Mouse (Mus musculus): ENCODE results near the gene Ext2. TPM values are rescaled to one million over a fixed set of nuclear protein-coding genes. Genes with fewer than 3 reads are reported as not detected.

Gene Ext2
- polyA plus RNA-seq, 1 experiment from 2014 or later, result 114 TPM

GRCm38 (mm10) chr2:93774946-93775345 is 47.4 kb downstream of the Ext2 start:
- Histone ChIP-seq H3K4me1 (peaks cover 67% of the 10 kb centered on the region), H3K36me3 (no peaks in the 10 kb centered on the region), H3K27ac (no peak overlapping the region), H3K27me3 (0 out of 2 replicates have a peak, but pooled peaks cover 5% of the 10 kb centered on the region), H3K4me2 (no peak overlapping the region), H3K4me3 (no peak overlapping the region), H3K9me3 (no peaks in the 10 kb centered on the region), H3K9ac (no peak overlapping the region)
- 50% methylated on average over 5 of the region's 5 CpGs for WGBS
- ATAC-seq (ENCODE audit: insufficient number of reproducible peaks, low FRiP score, low TSS enrichment, low read depth), result no peak

DNA sequence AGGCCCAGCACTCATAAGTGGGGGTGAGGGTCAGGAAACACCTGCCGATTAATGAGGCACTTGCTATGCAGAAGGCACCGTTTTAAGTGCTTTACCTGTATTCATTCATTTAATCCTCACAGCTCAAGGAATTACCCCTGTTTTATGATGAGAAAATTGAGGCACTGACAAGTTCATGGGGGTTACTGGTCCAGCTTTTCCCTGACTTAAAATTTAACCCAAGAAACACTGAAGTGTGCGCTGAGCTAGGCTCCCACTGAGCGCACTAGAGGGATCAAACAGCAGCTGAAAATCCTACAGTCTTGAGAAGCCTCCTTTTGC is 49.6 kb downstream of the Ext2 start:
- no peak overlapping the region for H3K9ac ChIP-seq
- H3K4me3 ChIP-seq, result no peak overlapping the region
- peaks cover 55% of the 10 kb centered on the region for H3K4me1 ChIP-seq
- 32% methylated on average over 4 of the region's 4 CpGs for WGBS
- peaks cover 8% of the 10 kb centered on the region; the same call in 1 of the 2 replicates for H3K36me3 ChIP-seq
- H3K4me2 ChIP-seq, result no peak overlapping the region
- no peak overlapping the region for H3K27ac ChIP-seq
- ATAC-seq (ENCODE audit: insufficient number of reproducible peaks, low FRiP score, low TSS enrichment, low read depth), result peak; percentile 11; the same call in 1 of the 2 replicates
- H3K27me3 ChIP-seq, result 0 out of 2 replicates have a peak, but pooled peaks cover 5% of the 10 kb centered on the region
- H3K9me3 ChIP-seq, result no peaks in the 10 kb centered on the region

DNA sequence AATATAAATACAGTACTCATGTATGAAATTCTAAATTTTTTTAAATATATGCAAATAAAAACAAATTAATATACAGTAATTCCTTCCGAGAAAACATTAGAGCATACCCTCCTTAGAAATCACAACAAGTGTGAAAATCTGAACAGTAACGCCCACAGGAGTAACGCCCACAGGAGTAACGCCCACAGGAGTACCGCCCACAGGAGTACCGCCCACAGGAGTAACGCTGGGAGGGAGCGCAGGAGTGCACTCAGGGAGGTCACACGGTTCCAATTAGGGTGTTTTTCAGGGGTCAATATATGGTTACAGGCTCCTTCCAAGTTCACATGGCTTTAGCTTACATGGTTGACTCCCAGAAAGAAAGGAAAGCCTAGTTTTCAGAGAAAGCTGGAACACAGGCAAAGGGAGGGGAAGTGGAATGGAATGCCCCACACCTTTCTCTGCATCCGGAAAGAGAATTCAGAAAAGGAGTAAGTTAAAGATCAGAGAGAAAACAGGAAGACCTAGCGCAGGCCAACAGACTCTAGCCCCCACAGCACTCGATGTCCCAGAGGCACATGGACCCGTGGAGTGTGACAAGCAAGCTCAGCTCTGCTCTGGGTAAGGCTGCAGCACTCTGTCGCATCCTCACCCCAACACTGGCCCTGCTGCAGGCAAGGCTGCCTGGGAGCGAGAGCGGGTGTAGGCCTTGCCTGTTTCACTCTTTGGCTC is 50.2 kb downstream of the Ext2 start:
- no peak overlapping the region for H3K9ac ChIP-seq
- peaks cover 54% of the 10 kb centered on the region for H3K4me1 ChIP-seq
- no peak for ATAC-seq (ENCODE audit: insufficient number of reproducible peaks, low FRiP score, low TSS enrichment, low read depth)
- H3K4me3 ChIP-seq, result no peak overlapping the region
- 20% methylated on average over 16 of the region's 16 CpGs for WGBS
- H3K27me3 ChIP-seq, result 0 out of 2 replicates have a peak, but pooled peaks cover 5% of the 10 kb centered on the region
- H3K9me3 ChIP-seq, result no peaks in the 10 kb centered on the region
- no peak overlapping the region for H3K27ac ChIP-seq
- H3K36me3 ChIP-seq, result peaks cover 8% of the 10 kb centered on the region; the same call in 1 of the 2 replicates
- H3K4me2 ChIP-seq, result 0 out of 2 replicates have a peak overlapping the region, but pooled peaks have one; percentile 10

- Histone ChIP-seq H3K4me3 (no peak overlapping the region), H3K27me3 (0 out of 2 replicates have a peak, but pooled peaks cover 5% of the 10 kb centered on the region), H3K9ac (no peak overlapping the region), H3K27ac (peak overlapping the region; percentile 34; the same call in 1 of the 2 replicates), H3K4me1 (peaks cover 45% of the 10 kb centered on the region), H3K36me3 (peaks cover 8% of the 10 kb centered on the region; the same call in 1 of the 2 replicates), H3K9me3 (no peaks in the 10 kb centered on the region), H3K4me2 (no peak overlapping the region)
- no peak for ATAC-seq (ENCODE audit: insufficient number of reproducible peaks, low FRiP score, low TSS enrichment, low read depth)
- WGBS, result 57% methylated on average over 4 of the region's 4 CpGs
Observed at GRCm38 (mm10) chr2:93770895-93771294, 51.5 kb downstream of the Ext2 start.

DNA sequence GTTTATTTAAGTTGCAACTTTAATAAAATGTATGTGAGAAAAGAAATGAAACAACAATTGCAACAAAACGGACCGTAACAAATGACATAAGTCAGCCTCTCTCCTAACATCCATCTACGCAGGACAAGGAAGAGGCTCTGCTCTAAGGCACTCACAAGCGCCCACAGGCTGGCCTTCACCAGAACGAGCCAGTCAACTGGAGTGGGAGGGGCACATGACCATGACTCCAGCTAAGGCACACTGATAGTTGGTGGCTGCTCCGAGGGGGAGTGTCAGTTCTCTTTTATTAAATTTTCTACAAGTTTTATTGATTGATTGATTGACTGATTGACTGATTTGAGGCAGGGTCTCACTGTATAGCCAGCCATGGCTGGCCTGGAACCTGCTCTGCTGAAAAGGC is 52.5 kb downstream of the Ext2 start:
- WGBS, result 80% methylated on average over 6 of the region's 6 CpGs

GRCm38 (mm10) chr2:93765721-93766120 is 56.6 kb downstream of the Ext2 start:
- H3K9me3 ChIP-seq, result no peaks in the 10 kb centered on the region
- peaks cover 26% of the 10 kb centered on the region for H3K36me3 ChIP-seq
- H3K4me2 ChIP-seq, result no peak overlapping the region
- no peak for ATAC-seq (ENCODE audit: insufficient number of reproducible peaks, low FRiP score, low TSS enrichment, low read depth)
- H3K9ac ChIP-seq, result no peak overlapping the region
- no peaks in the 10 kb centered on the region for H3K27me3 ChIP-seq
- 87% methylated on average over 5 of the region's 5 CpGs for WGBS
- H3K27ac ChIP-seq, result no peak overlapping the region
- no peak overlapping the region for H3K4me3 ChIP-seq
- H3K4me1 ChIP-seq, result peaks cover 3% of the 10 kb centered on the region; the same call in 1 of the 2 replicates

More for the DNA sequence above, 52.5 kb downstream of the Ext2 start:
- Histone ChIP-seq H3K9me3 (no peaks in the 10 kb centered on the region), H3K4me2 (no peak overlapping the region), H3K27me3 (0 out of 2 replicates have a peak, but pooled peaks cover 5% of the 10 kb centered on the region), H3K4me3 (no peak overlapping the region), H3K9ac (no peak overlapping the region), H3K27ac (no peak overlapping the region), H3K4me1 (peaks cover 36% of the 10 kb centered on the region), H3K36me3 (peaks cover 8% of the 10 kb centered on the region; the same call in 1 of the 2 replicates)
- no peak for ATAC-seq (ENCODE audit: insufficient number of reproducible peaks, low FRiP score, low TSS enrichment, low read depth)

GRCm38 (mm10) chr2:93764211-93764610 is 58.2 kb downstream of the Ext2 start:
- Histone ChIP-seq H3K4me1 (peaks cover 2% of the 10 kb centered on the region; the same call in 1 of the 2 replicates), H3K4me2 (no peak overlapping the region), H3K27me3 (no peaks in the 10 kb centered on the region), H3K9me3 (no peaks in the 10 kb centered on the region), H3K27ac (no peak overlapping the region), H3K9ac (no peak overlapping the region), H3K4me3 (no peak overlapping the region), H3K36me3 (peaks cover 30% of the 10 kb centered on the region)
- 78% methylated on average over 3 of the region's 3 CpGs for whole genome bisulfite sequencing
- no peak for ATAC-seq (ENCODE audit: insufficient number of reproducible peaks, low FRiP score, low TSS enrichment, low read depth)

- ATAC-seq (ENCODE audit: insufficient number of reproducible peaks, low FRiP score, low TSS enrichment, low read depth), result no peak
- H3K4me2 ChIP-seq, result no peak overlapping the region
- WGBS, result 93% methylated on average over 3 of the region's 3 CpGs
Observed at GRCm38 (mm10) chr2:93760389-93760788, 62.0 kb downstream of the Ext2 start.

GRCm38 (mm10) chr2:93759173-93759572 is 63.2 kb downstream of the Ext2 start:
- H3K36me3 ChIP-seq, result peaks cover 25% of the 10 kb centered on the region
- no peak for ATAC-seq (ENCODE audit: insufficient number of reproducible peaks, low FRiP score, low TSS enrichment, low read depth)
- H3K27ac ChIP-seq, result no peak overlapping the region
- no peaks in the 10 kb centered on the region for H3K9me3 ChIP-seq
- H3K4me2 ChIP-seq, result no peak overlapping the region
- 56% methylated on average over 7 of the region's 7 CpGs for WGBS
- H3K4me1 ChIP-seq, result 0 out of 2 replicates have a peak, but pooled peaks cover 4% of the 10 kb centered on the region
- no peak overlapping the region for H3K9ac ChIP-seq
- H3K4me3 ChIP-seq, result no peak overlapping the region
- H3K27me3 ChIP-seq, result no peaks in the 10 kb centered on the region

More at GRCm38 (mm10) chr2:93760389-93760788, 62.0 kb downstream of the Ext2 start:
- Histone ChIP-seq H3K4me1 (peaks cover 3% of the 10 kb centered on the region; the same call in 1 of the 2 replicates), H3K27me3 (no peaks in the 10 kb centered on the region), H3K9ac (no peak overlapping the region), H3K4me3 (no peak overlapping the region), H3K27ac (no peak overlapping the region), H3K36me3 (peaks cover 25% of the 10 kb centered on the region), H3K9me3 (no peaks in the 10 kb centered on the region)

- H3K36me3 ChIP-seq, result peaks cover 25% of the 10 kb centered on the region
- no peak overlapping the region for H3K4me3 ChIP-seq
- WGBS, result 67% methylated on average over 6 of the region's 6 CpGs
- no peak for ATAC-seq (ENCODE audit: insufficient number of reproducible peaks, low FRiP score, low TSS enrichment, low read depth)
- no peaks in the 10 kb centered on the region for H3K27me3 ChIP-seq
- no peak overlapping the region for H3K9ac ChIP-seq
- no peaks in the 10 kb centered on the region for H3K9me3 ChIP-seq
- H3K4me2 ChIP-seq, result no peak overlapping the region
- H3K4me1 ChIP-seq, result 0 out of 2 replicates have a peak, but pooled peaks cover 4% of the 10 kb centered on the region
- no peak overlapping the region for H3K27ac ChIP-seq
Observed at GRCm38 (mm10) chr2:93758298-93758697, 64.1 kb downstream of the Ext2 start.

GRCm38 (mm10) chr2:93754366-93754765 is 68.0 kb downstream of the Ext2 start:
- ATAC-seq (ENCODE audit: insufficient number of reproducible peaks, low FRiP score, low TSS enrichment, low read depth), result no peak
- no peaks in the 10 kb centered on the region for H3K27me3 ChIP-seq
- no peaks in the 10 kb centered on the region for H3K9me3 ChIP-seq
- H3K4me2 ChIP-seq, result no peak overlapping the region
- H3K9ac ChIP-seq, result no peak overlapping the region
- H3K4me1 ChIP-seq, result peaks cover 8% of the 10 kb centered on the region
- WGBS, result 80% methylated on average over 2 of the region's 2 CpGs
- H3K27ac ChIP-seq, result no peak overlapping the region
- no peak overlapping the region for H3K4me3 ChIP-seq
- peaks cover 3% of the 10 kb centered on the region; the same call in 1 of the 2 replicates for H3K36me3 ChIP-seq

- Histone ChIP-seq H3K36me3 (no peaks in the 10 kb centered on the region), H3K9ac (no peak overlapping the region), H3K4me3 (no peak overlapping the region), H3K4me1 (peaks cover 10% of the 10 kb centered on the region), H3K27ac (no peak overlapping the region), H3K4me2 (no peak overlapping the region), H3K27me3 (no peaks in the 10 kb centered on the region), H3K9me3 (no peaks in the 10 kb centered on the region)
- WGBS, result 63% methylated on average over 6 of the region's 6 CpGs
- ATAC-seq (ENCODE audit: insufficient number of reproducible peaks, low FRiP score, low TSS enrichment, low read depth), result no peak
Observed at GRCm38 (mm10) chr2:93753147-93753758, 69.1 kb downstream of the Ext2 start.
